Mouse (Mus musculus) liver, adult 2 months (tissue): ENCODE results near the gene Olfr802.

Source experiments
- CTCF ChIP-seq: fragments of 200-500 bp; IDR thresholded peaks from 2 replicates; pipeline ENCODE4 v1.5.1; 2011; ENCODE audit warnings: low read depth, low read length, control low read depth
- POLR2A ChIP-seq: fragments of 200-500 bp; IDR thresholded peaks from 2 replicates; pipeline ENCODE4 v1.6.1; 2011; ENCODE audit warnings: low read length, control low read depth; ENCODE audit not compliant: insufficient read depth; ENCODE audit errors: extremely low read depth

DNA sequence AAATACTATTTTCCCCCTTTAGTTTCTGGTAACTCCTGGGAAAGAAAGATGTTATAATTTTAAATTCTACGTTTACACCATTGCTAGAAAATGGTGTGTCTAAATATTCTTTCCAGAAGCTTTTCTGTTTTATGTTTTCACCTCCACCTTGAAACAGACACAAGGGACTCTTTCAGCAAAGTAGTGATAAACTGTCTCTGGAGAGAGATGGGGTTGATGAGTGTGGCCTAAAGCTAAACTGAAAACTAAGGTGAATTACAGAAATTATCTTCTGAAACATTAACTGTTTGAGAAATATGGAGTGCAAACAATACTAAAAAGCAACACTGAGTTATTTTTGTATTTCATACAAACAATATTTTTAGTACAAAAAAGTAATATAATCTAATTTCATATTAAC lies 60.1 kb downstream of the Olfr802 start, which contains the start of gene Olfr798:
- TF ChIP-seq POLR2A (no peak), CTCF (no peak)
